Mouse (Mus musculus): Measurements from ENCODE around the gene Ckap5. TPM values are rescaled to one million over a fixed set of nuclear protein-coding genes. Genes with fewer than 3 reads are reported as not detected.
"Not testable (repeated sequence)": the region's sequence is repeated elsewhere in the genome, so short reads cannot be mapped to it uniquely, and the experiment has no call there.

Gene Ckap5
- total and polyA plus RNA-seq, 3 experiments: 7.4 to 52.2 (median 47.1) TPM

DNA sequence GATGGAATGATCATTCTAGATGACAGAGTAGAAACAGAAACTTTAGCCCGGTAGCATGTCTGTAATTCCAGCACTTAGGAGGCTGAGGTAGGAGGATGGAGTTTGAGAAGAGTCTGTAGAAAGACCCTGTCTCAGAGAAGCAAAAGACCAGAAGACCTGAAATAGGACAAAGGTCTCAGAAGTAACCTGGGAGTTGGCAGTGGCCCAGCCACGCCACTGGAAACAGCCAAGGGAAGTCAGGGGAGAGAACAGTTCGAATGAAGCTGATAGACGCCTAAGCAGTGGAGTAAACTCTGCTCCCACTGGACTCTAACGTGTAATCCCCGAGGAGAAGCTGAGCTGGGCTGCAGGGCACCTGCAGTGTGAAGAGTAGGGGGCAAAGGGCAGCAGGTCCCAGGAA, 41.3 kb upstream of the Ckap5 start:
- WGBS: 54% methylated on average over 6 of the region's 6 CpGs
- H3K79me2 ChIP-seq (replicated peaks; ENCODE audit: control insufficient read depth, insufficient read depth, low read length): no peaks in the 10 kb centered on the region
- DNase-seq: no peak
- no peak overlapping the region for H3K4me3 ChIP-seq
- H3K27ac ChIP-seq: no peak overlapping the region
- no peak overlapping the region for H3K9ac ChIP-seq (ENCODE audit: low read depth, low read length)
- no peaks in the 10 kb centered on the region for H3K27me3 ChIP-seq (ENCODE audit: control insufficient read depth, insufficient read depth, low read length)
- H3K4me1 ChIP-seq (ENCODE audit: control insufficient read depth, insufficient read depth, low read length): no peaks in the 10 kb centered on the region
- intact Hi-C loops (cut with DNase I): no loop called here
- TF ChIP-seq CTCF (IDR thresholded peaks at IDR 0.05) (no peak), EP300 (IDR thresholded peaks at IDR 0.05; ENCODE audit: insufficient read depth, low read depth, low read length) (no peak), POLR2A (IDR thresholded peaks at IDR 0.05; ENCODE audit: insufficient read depth, low read depth, low read length) (no peak)
- no peaks in the 10 kb centered on the region for H3K36me3 ChIP-seq (ENCODE audit: control insufficient read depth, insufficient read depth, low read length)

DNA sequence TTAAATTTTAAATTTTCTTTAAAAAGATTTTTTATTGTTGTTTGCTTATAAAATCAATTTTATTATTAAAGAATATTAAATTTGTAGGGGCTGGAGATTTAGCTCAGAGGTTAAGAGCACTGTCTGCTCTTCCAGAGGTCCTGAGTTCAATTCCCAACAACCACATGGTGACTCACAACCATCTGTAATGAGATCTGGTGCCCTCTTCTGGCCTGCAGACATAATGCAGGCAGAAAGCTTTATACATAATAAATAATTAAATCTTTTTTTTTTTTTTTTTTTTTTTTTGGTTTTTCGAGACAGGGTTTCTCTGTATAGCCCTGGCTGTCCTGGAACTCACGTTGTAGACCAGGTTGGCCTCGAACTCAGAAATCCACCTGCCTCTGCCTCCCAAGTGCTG, 39.3 kb upstream of the Ckap5 start:
- not testable (repeated sequence) for DNase-seq

DNA sequence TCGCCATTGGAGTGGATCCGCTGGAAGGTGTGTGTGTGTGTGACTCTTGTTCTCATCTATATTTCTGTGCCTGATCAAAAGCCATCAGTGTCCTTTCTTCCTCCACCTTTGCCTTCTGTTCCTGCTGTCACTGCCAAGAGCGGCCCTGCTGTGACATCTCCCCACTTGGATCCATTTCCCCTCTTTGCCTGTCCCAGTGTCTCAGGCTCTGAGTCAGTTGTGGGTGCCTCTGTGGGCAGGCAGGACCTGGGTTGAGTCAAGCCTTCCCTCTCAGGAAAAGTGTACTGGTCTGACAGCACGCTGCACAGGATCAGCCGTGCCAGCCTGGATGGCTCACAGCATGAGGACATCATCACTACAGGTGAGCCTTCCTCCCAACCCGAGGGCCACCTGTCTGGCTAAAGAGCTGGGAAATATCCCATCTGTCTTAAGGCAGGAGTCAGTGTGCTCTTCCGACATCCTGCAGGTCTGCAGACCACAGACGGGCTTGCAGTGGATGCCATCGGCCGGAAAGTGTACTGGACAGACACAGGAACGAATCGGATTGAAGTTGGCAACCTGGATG, 34.4 kb upstream of the Ckap5 start:
- intact Hi-C loops (cut with DNase I): no loop called here
- no peaks in the 10 kb centered on the region for H3K27me3 ChIP-seq (ENCODE audit: control insufficient read depth, insufficient read depth, low read length)
- no peak for DNase-seq
- no peaks in the 10 kb centered on the region for H3K36me3 ChIP-seq (ENCODE audit: control insufficient read depth, insufficient read depth, low read length)
- 93% methylated on average over 12 of the region's 12 CpGs for WGBS
- H3K4me1 ChIP-seq (ENCODE audit: control insufficient read depth, insufficient read depth, low read length): no peaks in the 10 kb centered on the region
- no peak for TF ChIP-seq POLR2A (IDR thresholded peaks at IDR 0.05; ENCODE audit: insufficient read depth, low read depth, low read length)
- TF ChIP-seq CTCF (IDR thresholded peaks at IDR 0.05): no peak
- TF ChIP-seq EP300 (IDR thresholded peaks at IDR 0.05; ENCODE audit: insufficient read depth, low read depth, low read length): no peak
- no peaks in the 10 kb centered on the region for H3K79me2 ChIP-seq (replicated peaks; ENCODE audit: control insufficient read depth, insufficient read depth, low read length)
- H3K4me3 ChIP-seq: no peak overlapping the region
- no peak overlapping the region for H3K9ac ChIP-seq (ENCODE audit: low read depth, low read length)
- H3K27ac ChIP-seq: no peak overlapping the region

More for the DNA sequence above, 39.3 kb upstream of the Ckap5 start:
- H3K79me2 ChIP-seq (replicated peaks; ENCODE audit: control insufficient read depth, insufficient read depth, low read length); H3K9ac ChIP-seq (ENCODE audit: low read depth, low read length); H3K36me3 ChIP-seq (ENCODE audit: control insufficient read depth, insufficient read depth, low read length); H3K27ac ChIP-seq; H3K4me3 ChIP-seq; intact Hi-C loops (cut with DNase I); H3K4me1 ChIP-seq (ENCODE audit: control insufficient read depth, insufficient read depth, low read length); H3K27me3 ChIP-seq (ENCODE audit: control insufficient read depth, insufficient read depth, low read length): not testable (repeated sequence)
- TF ChIP-seq CTCF (IDR thresholded peaks at IDR 0.05): peak; percentile 73
- WGBS: 50% methylated on average over 3 of the region's 3 CpGs

DNA sequence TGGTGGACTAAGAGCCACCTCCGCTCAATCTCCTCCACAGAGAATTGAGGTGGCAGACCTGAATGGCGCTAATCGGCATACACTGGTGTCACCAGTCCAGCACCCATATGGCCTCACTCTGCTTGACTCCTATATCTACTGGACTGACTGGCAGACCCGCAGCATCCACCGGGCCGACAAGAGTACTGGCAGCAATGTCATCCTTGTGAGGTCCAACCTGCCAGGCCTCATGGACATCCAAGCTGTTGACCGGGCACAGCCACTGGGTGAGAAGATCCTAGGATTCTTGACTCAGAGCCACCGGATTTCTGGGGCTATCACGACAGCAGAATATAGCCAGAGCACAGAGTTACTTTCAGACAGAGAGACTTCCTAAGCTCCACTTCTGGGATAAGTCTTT, 32.6 kb upstream of the Ckap5 start:
- 72% methylated on average over 9 of the region's 9 CpGs for WGBS
- Histone ChIP-seq H3K9ac (ENCODE audit: low read depth, low read length) (no peak overlapping the region), H3K79me2 (replicated peaks; ENCODE audit: control insufficient read depth, insufficient read depth, low read length) (no peaks in the 10 kb centered on the region), H3K4me3 (no peak overlapping the region), H3K27ac (no peak overlapping the region), H3K36me3 (ENCODE audit: control insufficient read depth, insufficient read depth, low read length) (no peaks in the 10 kb centered on the region), H3K4me1 (ENCODE audit: control insufficient read depth, insufficient read depth, low read length) (no peaks in the 10 kb centered on the region), H3K27me3 (ENCODE audit: control insufficient read depth, insufficient read depth, low read length) (no peaks in the 10 kb centered on the region)
- TF ChIP-seq EP300 (IDR thresholded peaks at IDR 0.05; ENCODE audit: insufficient read depth, low read depth, low read length) (no peak), CTCF (IDR thresholded peaks at IDR 0.05) (no peak), POLR2A (IDR thresholded peaks at IDR 0.05; ENCODE audit: insufficient read depth, low read depth, low read length) (no peak)
- DNase-seq: no peak
- intact Hi-C loops (cut with DNase I): no loop called here

DNA sequence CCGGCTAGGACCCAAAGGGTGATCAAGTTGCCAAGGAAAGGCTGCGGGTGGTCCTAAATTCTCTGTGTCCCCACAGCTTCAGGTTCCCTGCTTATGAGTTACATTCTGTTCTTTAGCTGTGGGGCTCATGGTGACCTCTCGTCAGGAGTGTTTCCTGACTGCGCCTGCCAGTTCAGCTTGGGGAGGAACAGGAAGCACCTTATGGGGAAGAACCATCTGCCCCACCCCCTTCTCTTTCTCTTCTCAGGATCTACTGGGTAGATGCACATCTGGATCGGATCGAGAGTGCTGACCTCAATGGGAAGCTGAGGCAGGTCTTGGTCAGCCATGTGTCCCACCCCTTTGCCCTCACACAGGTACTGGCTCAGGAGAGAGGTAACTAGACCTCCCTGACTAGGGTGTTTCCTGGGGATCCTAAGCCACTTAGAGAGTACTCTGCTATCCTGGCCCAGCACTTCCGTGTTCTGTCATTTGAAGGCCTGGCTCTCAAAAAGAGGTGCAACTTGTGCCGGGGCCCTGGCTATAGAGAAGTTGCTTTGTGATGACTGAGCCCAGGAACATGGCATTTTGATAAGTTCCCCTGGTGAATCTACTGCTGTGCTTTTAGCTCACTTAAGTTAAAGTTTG, 28.4 kb upstream of the Ckap5 start:
- Histone ChIP-seq H3K4me3 (no peak overlapping the region), H3K36me3 (ENCODE audit: control insufficient read depth, insufficient read depth, low read length) (no peaks in the 10 kb centered on the region), H3K4me1 (ENCODE audit: control insufficient read depth, insufficient read depth, low read length) (no peaks in the 10 kb centered on the region), H3K27ac (no peak overlapping the region), H3K9ac (ENCODE audit: low read depth, low read length) (no peak overlapping the region), H3K27me3 (ENCODE audit: control insufficient read depth, insufficient read depth, low read length) (no peaks in the 10 kb centered on the region), H3K79me2 (replicated peaks; ENCODE audit: control insufficient read depth, insufficient read depth, low read length) (no peaks in the 10 kb centered on the region)
- intact Hi-C loops (cut with DNase I): no loop called here
- 63% methylated on average over 8 of the region's 8 CpGs for WGBS
- DNase-seq: peak in 1 of 2 experiments; percentile 22
- TF ChIP-seq CTCF (IDR thresholded peaks at IDR 0.05): no peak
- TF ChIP-seq POLR2A (IDR thresholded peaks at IDR 0.05; ENCODE audit: insufficient read depth, low read depth, low read length): no peak
- no peak for TF ChIP-seq EP300 (IDR thresholded peaks at IDR 0.05; ENCODE audit: insufficient read depth, low read depth, low read length)

DNA sequence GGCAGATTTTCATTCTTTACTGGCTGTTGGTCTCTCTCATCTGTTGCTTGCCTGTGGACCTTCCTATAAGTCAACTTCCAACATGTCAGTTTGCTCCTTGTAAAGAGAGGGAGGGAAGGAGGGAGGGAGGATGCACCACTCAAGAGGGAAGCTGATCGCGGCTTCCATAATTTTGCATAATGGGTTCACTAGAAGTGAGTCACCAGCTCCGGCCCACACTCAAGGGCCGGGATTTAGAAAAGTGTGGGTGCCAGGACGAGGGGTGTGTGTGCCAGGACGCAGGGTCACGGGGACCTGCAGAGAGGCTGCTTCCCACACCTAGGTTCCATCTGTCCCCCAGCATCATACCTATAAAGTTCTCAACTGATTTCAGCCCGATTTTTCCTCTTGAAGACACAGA, 18.5 kb upstream of the Ckap5 start:
- intact Hi-C loops (cut with DNase I): no loop called here

More for the DNA sequence above, 18.5 kb upstream of the Ckap5 start:
- 83% methylated on average over 8 of the region's 8 CpGs for WGBS
- Histone ChIP-seq H3K9ac (ENCODE audit: low read depth, low read length) (no peak overlapping the region), H3K4me1 (ENCODE audit: control insufficient read depth, insufficient read depth, low read length) (no peaks in the 10 kb centered on the region), H3K27ac (no peak overlapping the region), H3K79me2 (replicated peaks; ENCODE audit: control insufficient read depth, insufficient read depth, low read length) (no peaks in the 10 kb centered on the region), H3K36me3 (ENCODE audit: control insufficient read depth, insufficient read depth, low read length) (no peaks in the 10 kb centered on the region), H3K4me3 (no peak overlapping the region), H3K27me3 (ENCODE audit: control insufficient read depth, insufficient read depth, low read length) (no peaks in the 10 kb centered on the region)
- no peak for DNase-seq
- TF ChIP-seq POLR2A (IDR thresholded peaks at IDR 0.05; ENCODE audit: insufficient read depth, low read depth, low read length): no peak
- no peak for TF ChIP-seq EP300 (IDR thresholded peaks at IDR 0.05; ENCODE audit: insufficient read depth, low read depth, low read length)
- TF ChIP-seq CTCF (IDR thresholded peaks at IDR 0.05): no peak
